40 mouse cellular contexts compared by ENCODE assay signal in the genomic region with DNA sequence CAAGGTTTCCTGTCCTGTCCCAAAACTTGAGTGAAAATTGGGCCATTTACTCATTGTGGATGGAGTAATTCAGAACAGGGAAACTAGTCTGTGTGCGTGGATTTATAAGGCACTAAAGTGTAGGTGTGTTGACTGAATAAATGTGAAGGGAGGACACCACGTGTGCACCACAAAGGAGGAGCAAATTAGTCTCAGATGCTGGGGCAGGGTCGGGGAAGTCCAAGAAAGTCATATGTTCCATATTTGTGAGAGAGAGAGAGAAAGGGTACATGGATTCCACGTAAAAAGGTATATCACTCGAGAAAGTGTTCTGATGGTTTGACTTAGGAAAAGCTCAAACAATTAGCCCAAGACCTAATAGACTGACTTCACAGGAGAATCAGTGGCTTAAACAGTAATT. TPM values are rescaled to one million over a fixed set of nuclear protein-coding genes. Genes with fewer than 3 reads are reported as not detected.
"Had no signal": no experiment of that assay in that cellular context is flagged by ENCODE, and none has a peak within 500 bp of the region (broad histone marks: within the 10 kb centered on the region; RNA-seq: fewer than 3 reads in every experiment).

No protein-coding gene starts in this region.

- H3K4me2 ChIP-seq: limb, embryonic 12.5 days; limb, embryonic 13.5 days; limb, embryonic 15.5 days; liver, embryonic 11.5 days; liver, embryonic 12.5 days; liver, embryonic 13.5 days; liver, embryonic 15.5 days; lung, embryonic 14.5 days; lung, embryonic 15.5 days; midbrain, embryonic 11.5 days; midbrain, embryonic 12.5 days; midbrain, embryonic 13.5 days; midbrain, embryonic 15.5 days; neural tube, embryonic 12.5 days had no signal

- H3K4me3 ChIP-seq: limb, embryonic 10.5 days; limb, embryonic 12.5 days; limb, embryonic 13.5 days; limb, embryonic 15.5 days; liver, embryonic 12.5 days; liver, embryonic 13.5 days; liver, embryonic 15.5 days; lung, embryonic 15.5 days; megakaryocyte, embryonic 14.5 days; midbrain, embryonic 10.5 days; midbrain, embryonic 12.5 days; midbrain, embryonic 13.5 days; midbrain, embryonic 15.5 days; myocyte; neural tube, embryonic 12.5 days had no signal

- H3K27me3 ChIP-seq: limb, embryonic 12.5 days; limb, embryonic 15.5 days; liver, embryonic 12.5 days; liver, embryonic 13.5 days; liver, embryonic 15.5 days; lung, embryonic 15.5 days; megakaryocyte, embryonic 14.5 days; midbrain, embryonic 12.5 days; midbrain, embryonic 13.5 days; midbrain, embryonic 15.5 days; neural tube, embryonic 12.5 days had no signal

- H3K27ac ChIP-seq: limb, embryonic 10.5 days; limb, embryonic 12.5 days; limb, embryonic 13.5 days; limb, embryonic 15.5 days; liver, embryonic 12.5 days; liver, embryonic 13.5 days; liver, embryonic 14.5 days; liver, embryonic 15.5 days; lung, embryonic 15.5 days; macrophage; midbrain, embryonic 10.5 days; midbrain, embryonic 12.5 days; midbrain, embryonic 13.5 days; midbrain, embryonic 15.5 days; neural tube, embryonic 12.5 days had no signal

- H3K36me3 ChIP-seq: limb, embryonic 10.5 days; limb, embryonic 12.5 days; limb, embryonic 13.5 days; limb, embryonic 15.5 days; liver, embryonic 12.5 days; liver, embryonic 13.5 days; liver, embryonic 15.5 days; lung, embryonic 15.5 days; midbrain, embryonic 10.5 days; midbrain, embryonic 12.5 days; midbrain, embryonic 13.5 days; midbrain, embryonic 15.5 days; neural tube, embryonic 12.5 days had no signal

- DNase-seq: left cerebral cortex, postnatal 4 days; liver; liver, embryonic 13.5 days; liver, postnatal 0 days; lung, adult 18-20 months; lung, adult 2 months; lung, embryonic 14.5 days; lung, postnatal 10 days; lung, postnatal 14 days; lung, postnatal 36 days; lung, postnatal 4 days; midbrain, embryonic 14.5 days had no signal

- ATAC-seq: liver, embryonic 12.5 days; liver, postnatal 0 days; lung, postnatal 0 days; midbrain, embryonic 13.5 days; midbrain, embryonic 15.5 days; midbrain, embryonic 16.5 days had no signal

- H3K9ac ChIP-seq: limb, embryonic 12.5 days; limb, embryonic 13.5 days; limb, embryonic 15.5 days; liver, embryonic 12.5 days; liver, embryonic 13.5 days; liver, embryonic 14.5 days; liver, embryonic 15.5 days; liver, postnatal 0 days; lung, embryonic 14.5 days; lung, embryonic 15.5 days; midbrain, embryonic 12.5 days; midbrain, embryonic 13.5 days; midbrain, embryonic 15.5 days; neural tube, embryonic 12.5 days had no signal

- H3K4me1 ChIP-seq: liver, embryonic 12.5 days; liver, embryonic 13.5 days; liver, embryonic 15.5 days; megakaryocyte, embryonic 14.5 days had no signal

- H3K9me3 ChIP-seq: limb, embryonic 10.5 days; limb, embryonic 12.5 days; limb, embryonic 13.5 days; limb, embryonic 15.5 days; liver, embryonic 12.5 days; liver, embryonic 13.5 days; liver, embryonic 15.5 days; lung, embryonic 15.5 days; midbrain, embryonic 10.5 days; midbrain, embryonic 12.5 days; midbrain, embryonic 13.5 days; midbrain, embryonic 15.5 days; neural tube, embryonic 12.5 days had no signal

RNA-seq across cellular contexts. Expression of gene Ttc29, which starts 52.4 kb away (rescaled TPM):
- total RNA-seq: left cerebral cortex, postnatal 14 days; liver, adult 2 months; megakaryocyte progenitor cell, adult 5-6 weeks; megakaryocyte, adult 5-6 weeks; megakaryocyte-erythroid progenitor cell, adult 5-6 weeks had no signal
- polyA plus RNA-seq: limb, embryonic 10.5 days; limb, embryonic 11.5 days; limb, embryonic 12.5 days; liver, adult 2 months; liver, embryonic 11.5 days; liver, embryonic 12.5 days; liver, embryonic 13.5 days; liver, embryonic 14.5 days; liver, embryonic 15.5 days; liver, embryonic 16.5 days; liver, postnatal 0 days; lung, embryonic 14.5 days; macrophage; midbrain, embryonic 10.5 days; midbrain, embryonic 12.5 days; myocyte; neural tube, embryonic 11.5 days; neural tube, embryonic 12.5 days had no signal
